ENCODE assay signal across 12 mouse cellular contexts in the genomic region with DNA sequence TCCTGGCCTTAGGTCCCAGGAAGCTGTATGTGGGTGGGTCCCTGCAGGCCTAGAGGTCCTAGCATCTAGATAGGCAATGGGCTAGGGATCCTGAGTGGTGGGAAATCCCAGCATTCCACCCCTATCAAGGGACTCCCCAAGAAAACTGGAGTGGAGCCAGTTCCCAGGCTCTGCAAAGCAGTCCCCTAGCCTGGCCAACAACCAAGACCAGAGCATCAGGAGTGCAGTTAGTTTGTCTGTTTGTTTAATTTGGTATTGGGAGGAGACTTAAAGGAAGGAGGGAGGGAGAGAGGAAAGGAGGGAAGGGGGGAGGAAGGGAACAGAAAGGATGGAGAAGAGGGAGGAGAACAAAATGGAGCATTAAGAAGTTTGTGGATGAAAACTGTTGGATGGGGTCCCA. TPM values are rescaled to one million over a fixed set of nuclear protein-coding genes. Genes with fewer than 3 reads are reported as not detected.
DNase-seq lines count a peak whose midpoint lies in the region; ATAC-seq lines count a peak whose summit lies in the region.
"Had no signal": no experiment of that assay in that cellular context is flagged by ENCODE, and none has a peak within 500 bp of the region (broad histone marks: within the 10 kb centered on the region; RNA-seq: fewer than 3 reads in every experiment).

No protein-coding gene starts in this region.

- no peak overlapping the region for H3K4me3 ChIP-seq in forebrain, embryonic 11.5 days (ENCODE audit: low read depth, low read length)
- no peak overlapping the region for H3K4me3 ChIP-seq in forebrain, embryonic 13.5 days
- no peak overlapping the region for H3K4me3 ChIP-seq in midbrain, embryonic 14.5 days (replicated peaks; ENCODE audit: low read depth, low read length)
- no peak overlapping the region for H3K4me3 ChIP-seq in midbrain, embryonic 10.5 days
- H3K4me3 ChIP-seq in neural tube, embryonic 15.5 days (replicated peaks): no peak overlapping the region
- H3K4me3 ChIP-seq: neural tube, embryonic 12.5 days had no signal

- no peak overlapping the region for H3K27ac ChIP-seq in forebrain, embryonic 11.5 days (ENCODE audit: low read depth, low read length)
- no peak overlapping the region for H3K27ac ChIP-seq in forebrain, embryonic 13.5 days
- H3K27ac ChIP-seq in midbrain, embryonic 14.5 days (replicated peaks; ENCODE audit: low read depth, low read length): no peak overlapping the region
- H3K27ac ChIP-seq in midbrain, embryonic 10.5 days (replicated peaks): no peak overlapping the region
- 0 out of 2 replicates have a peak overlapping the region, but pooled peaks have one; percentile 23 for H3K27ac ChIP-seq in neural tube, embryonic 15.5 days (replicated peaks)
- H3K27ac ChIP-seq: liver, embryonic 14.5 days; neural tube, embryonic 12.5 days had no signal

- DNase-seq in forebrain, embryonic 11.5 days (ENCODE audit: low spot score): peak; percentile 46
- peak; percentile 54 for DNase-seq in midbrain, embryonic 14.5 days
- DNase-seq in midbrain, embryonic 10.5 days (ENCODE audit: low spot score): no peak
- DNase-seq in heart, postnatal 4 days: peak; percentile 78
- DNase-seq in liver: no peak
- DNase-seq in frontal cortex, adult 2 months (ENCODE audit: extremely low spot score in 1 of 2, low spot score in 1 of 2): no peak
- DNase-seq: cerebellum, adult 8-10 months had no signal

- no peak overlapping the region for H3K4me2 ChIP-seq in forebrain, embryonic 11.5 days (ENCODE audit: low read depth, low read length, severe bottlenecking)
- H3K4me2 ChIP-seq in forebrain, embryonic 13.5 days: no peak overlapping the region
- no peak overlapping the region for H3K4me2 ChIP-seq in midbrain, embryonic 14.5 days (ENCODE audit: low read length)
- H3K4me2 ChIP-seq in neural tube, embryonic 15.5 days: 0 out of 2 replicates have a peak overlapping the region, but pooled peaks have one; percentile 15
- H3K4me2 ChIP-seq: neural tube, embryonic 12.5 days had no signal

- no peaks in the 10 kb centered on the region for H3K36me3 ChIP-seq in forebrain, embryonic 11.5 days (ENCODE audit: control insufficient read depth, insufficient read depth, low read length)
- no peaks in the 10 kb centered on the region for H3K36me3 ChIP-seq in forebrain, embryonic 13.5 days (ENCODE audit: poor library complexity, severe bottlenecking)
- H3K36me3 ChIP-seq in midbrain, embryonic 14.5 days (ENCODE audit: control insufficient read depth, insufficient read depth, low read length): no peaks in the 10 kb centered on the region
- no peaks in the 10 kb centered on the region for H3K36me3 ChIP-seq in midbrain, embryonic 10.5 days
- no peaks in the 10 kb centered on the region for H3K36me3 ChIP-seq in neural tube, embryonic 15.5 days
- H3K36me3 ChIP-seq: neural tube, embryonic 12.5 days had no signal

- no peaks in the 10 kb centered on the region for H3K9me3 ChIP-seq in forebrain, embryonic 11.5 days (ENCODE audit: control insufficient read depth, low read length)
- H3K9me3 ChIP-seq in forebrain, embryonic 13.5 days (replicated peaks): no peaks in the 10 kb centered on the region
- H3K9me3 ChIP-seq in midbrain, embryonic 14.5 days (ENCODE audit: control insufficient read depth, low read length): no peaks in the 10 kb centered on the region
- H3K9me3 ChIP-seq in midbrain, embryonic 10.5 days (replicated peaks): no peaks in the 10 kb centered on the region
- no peaks in the 10 kb centered on the region for H3K9me3 ChIP-seq in neural tube, embryonic 15.5 days (replicated peaks)
- H3K9me3 ChIP-seq: neural tube, embryonic 12.5 days had no signal

- no peak overlapping the region for H3K9ac ChIP-seq in forebrain, embryonic 11.5 days (ENCODE audit: low read length)
- no peak overlapping the region for H3K9ac ChIP-seq in forebrain, embryonic 13.5 days
- no peak overlapping the region for H3K9ac ChIP-seq in midbrain, embryonic 14.5 days (replicated peaks; ENCODE audit: low read length)
- no peak overlapping the region for H3K9ac ChIP-seq in neural tube, embryonic 15.5 days (replicated peaks)
- H3K9ac ChIP-seq: liver, embryonic 14.5 days; neural tube, embryonic 12.5 days had no signal

- no peaks in the 10 kb centered on the region for H3K27me3 ChIP-seq in forebrain, embryonic 11.5 days (ENCODE audit: control insufficient read depth, insufficient read depth, low read length)
- H3K27me3 ChIP-seq in forebrain, embryonic 13.5 days: peaks cover 2% of the 10 kb centered on the region; the same call in 1 of the 2 replicates
- H3K27me3 ChIP-seq in midbrain, embryonic 14.5 days (ENCODE audit: control insufficient read depth, insufficient read depth, low read length): no peaks in the 10 kb centered on the region
- peaks cover 3% of the 10 kb centered on the region; the same call in 1 of the 2 replicates for H3K27me3 ChIP-seq in midbrain, embryonic 10.5 days (ENCODE audit: low read depth, poor library complexity, severe bottlenecking)
- H3K27me3 ChIP-seq in neural tube, embryonic 15.5 days (replicated peaks): no peaks in the 10 kb centered on the region
- H3K27me3 ChIP-seq: neural tube, embryonic 12.5 days had no signal

- H3K4me1 ChIP-seq in forebrain, embryonic 11.5 days (replicated peaks; ENCODE audit: control insufficient read depth, insufficient read depth, low read length): no peaks in the 10 kb centered on the region
- no peaks in the 10 kb centered on the region for H3K4me1 ChIP-seq in forebrain, embryonic 13.5 days
- H3K4me1 ChIP-seq in midbrain, embryonic 14.5 days (ENCODE audit: control insufficient read depth, insufficient read depth, low read length): no peaks in the 10 kb centered on the region
- H3K4me1 ChIP-seq in midbrain, embryonic 10.5 days: peaks cover 11% of the 10 kb centered on the region
- H3K4me1 ChIP-seq in neural tube, embryonic 15.5 days: peaks cover 13% of the 10 kb centered on the region

- ATAC-seq in forebrain, embryonic 11.5 days (replicated peaks; ENCODE audit: low FRiP score): no peak
- ATAC-seq in forebrain, embryonic 13.5 days: no peak
- ATAC-seq in midbrain, embryonic 14.5 days (ENCODE audit: low FRiP score, low TSS enrichment): no peak
- ATAC-seq in neural tube, embryonic 15.5 days (ENCODE audit: low FRiP score): peak; percentile 55; the same call in 1 of the 2 replicates

RNA-seq across cellular contexts. Expression of gene Mlph, which starts 5.7 kb away (rescaled TPM):
- 0.13 and 0.23 TPM in 2 replicates for polyA plus RNA-seq in forebrain, embryonic 11.5 days (2014; fragmentation: Nextera tagmentation; extraction: Ambion mirVana)
- polyA plus RNA-seq in forebrain, embryonic 13.5 days (2015; fragmentation: Nextera tagmentation; extraction: Ambion mirVana): 0.04 and 0.09 TPM in 2 replicates
- 0.12 and 0.42 TPM in 2 replicates for polyA plus RNA-seq in midbrain, embryonic 14.5 days (2014; fragmentation: Nextera tagmentation; extraction: Ambion mirVana)
- polyA plus RNA-seq in midbrain, embryonic 10.5 days (2016; fragmentation: Nextera tagmentation; extraction: Ambion mirVana): 0.14 and 0.20 TPM in 2 replicates
- total RNA-seq in heart, postnatal 4 days (2021): 1 to 10 TPM; 1.0 TPM
- 0.09 and 0.31 TPM in 2 replicates for polyA plus RNA-seq in neural tube, embryonic 15.5 days (2015; fragmentation: Nextera tagmentation; extraction: Ambion mirVana)
- 0.69 and 1.2 TPM in 2 replicates for polyA plus RNA-seq in frontal cortex, adult 2 months (2012; rRNA removed)

RNA-seq across cellular contexts. Expression of gene Prlh, which starts 43.7 kb away (rescaled TPM):
- not detected in 2 replicates for polyA plus RNA-seq in forebrain, embryonic 11.5 days (2014; fragmentation: Nextera tagmentation; extraction: Ambion mirVana)
- not detected in 2 replicates for polyA plus RNA-seq in forebrain, embryonic 13.5 days (2015; fragmentation: Nextera tagmentation; extraction: Ambion mirVana)
- polyA plus RNA-seq in midbrain, embryonic 14.5 days (2014; fragmentation: Nextera tagmentation; extraction: Ambion mirVana): not detected in 2 replicates
- not detected in 2 replicates for polyA plus RNA-seq in midbrain, embryonic 10.5 days (2016; fragmentation: Nextera tagmentation; extraction: Ambion mirVana)
- not detected for total RNA-seq in heart, postnatal 4 days (2021)
- polyA plus RNA-seq in neural tube, embryonic 15.5 days (2015; fragmentation: Nextera tagmentation; extraction: Ambion mirVana): not detected in 2 replicates
- not detected in 2 replicates for polyA plus RNA-seq in frontal cortex, adult 2 months (2012; rRNA removed)
- polyA plus RNA-seq: C2C12; liver, embryonic 14.5 days; neural tube, embryonic 12.5 days had no signal

Comparison
In these comparisons a context has a peak if more than half of its experiments do, and no peak if none do; other contexts are left out.
1. DNase-seq: peak in forebrain, embryonic 11.5 days (single experiment), midbrain, embryonic 14.5 days (single experiment) and heart, postnatal 4 days (single experiment); none in midbrain, embryonic 10.5 days (single experiment), liver (single experiment) and frontal cortex, adult 2 months (0 of 2).